Mouse (Mus musculus): ENCODE measurements around the gene Chac2. TPM values are rescaled to one million over a fixed set of nuclear protein-coding genes. Genes with fewer than 3 reads are reported as not detected.
"Not testable (repeated sequence)": the region's sequence is repeated elsewhere in the genome, so short reads cannot be mapped to it uniquely, and the experiment has no call there.

Gene Chac2
- 28.6 and 31.1 TPM in 2 replicates for polyA plus RNA-seq (2015; fragmentation: Nextera tagmentation; extraction: Ambion mirVana)

- H3K4me1 ChIP-seq, result peaks cover 10% of the 10 kb centered on the region
- H3K9me3 ChIP-seq, result no peaks in the 10 kb centered on the region
- H3K36me3 ChIP-seq (replicated peaks), result no peaks in the 10 kb centered on the region
- peak within 1 kb of the TSS; percentile 81 for H3K27ac ChIP-seq
- peak within 1 kb of the TSS; percentile 72 for H3K4me3 ChIP-seq
- peak; percentile 99 for ATAC-seq (replicated peaks)
- H3K27me3 ChIP-seq (replicated peaks), result no peaks in the 10 kb centered on the region
- 1% methylated on average over 22 of the region's 22 CpGs for WGBS
- H3K4me2 ChIP-seq, result peak within 1 kb of the TSS; percentile 72
- H3K9ac ChIP-seq, result peak within 1 kb of the TSS; percentile 78
Observed at GRCm38 (mm10) chr11:30985877-30986624, at the start of gene Chac2. Gene Chac2, minus strand, starts transcription at chr11:30986350.

GRCm38 (mm10) chr11:31034958-31035357 lies 48.8 kb upstream of the Chac2 start:
- H3K27me3 ChIP-seq (replicated peaks), result no peaks in the 10 kb centered on the region
- ATAC-seq (replicated peaks), result no peak
- no peaks in the 10 kb centered on the region for H3K4me1 ChIP-seq
- H3K4me2 ChIP-seq, result no peak overlapping the region
- peaks cover 8% of the 10 kb centered on the region for H3K36me3 ChIP-seq (replicated peaks)
- H3K4me3 ChIP-seq, result no peak overlapping the region
- H3K9me3 ChIP-seq, result 0 out of 2 replicates have a peak, but pooled peaks cover 5% of the 10 kb centered on the region
- no peak overlapping the region for H3K27ac ChIP-seq
- H3K9ac ChIP-seq, result no peak overlapping the region
- WGBS, result 96% methylated on average over 4 of the region's 4 CpGs

- ATAC-seq (replicated peaks); H3K36me3 ChIP-seq (replicated peaks); H3K4me3 ChIP-seq; H3K4me2 ChIP-seq; H3K27me3 ChIP-seq (replicated peaks); H3K9me3 ChIP-seq; H3K9ac ChIP-seq; H3K4me1 ChIP-seq; H3K27ac ChIP-seq: not testable (repeated sequence)
- WGBS, result 66% methylated on average over 15 of the region's 15 CpGs
Observed at GRCm38 (mm10) chr11:31017466-31017865, 31.3 kb upstream of the Chac2 start.

GRCm38 (mm10) chr11:31009668-31010067 lies 23.5 kb upstream of the Chac2 start:
- H3K27me3 ChIP-seq (replicated peaks); H3K9me3 ChIP-seq; H3K9ac ChIP-seq; ATAC-seq (replicated peaks); H3K4me1 ChIP-seq; H3K36me3 ChIP-seq (replicated peaks); H3K4me2 ChIP-seq; H3K27ac ChIP-seq; H3K4me3 ChIP-seq: not testable (repeated sequence)
- 100% methylated on average over 1 of the region's 1 CpGs for WGBS

- no peak for ATAC-seq (replicated peaks)
Observed at GRCm38 (mm10) chr11:31001169-31001908, 15.2 kb upstream of the Chac2 start.

GRCm38 (mm10) chr11:31000028-31000427 lies 13.9 kb upstream of the Chac2 start:
- Histone ChIP-seq H3K9me3 (no peaks in the 10 kb centered on the region), H3K27ac (no peak overlapping the region), H3K4me2 (no peak overlapping the region), H3K36me3 (replicated peaks) (no peaks in the 10 kb centered on the region), H3K4me3 (no peak overlapping the region), H3K9ac (no peak overlapping the region), H3K4me1 (no peaks in the 10 kb centered on the region), H3K27me3 (replicated peaks) (no peaks in the 10 kb centered on the region)
- no peak for ATAC-seq (replicated peaks)
- WGBS, result 96% methylated on average over 2 of the region's 2 CpGs

More at GRCm38 (mm10) chr11:31001169-31001908, 15.2 kb upstream of the Chac2 start:
- no peak overlapping the region for H3K4me2 ChIP-seq
- H3K27me3 ChIP-seq (replicated peaks), result no peaks in the 10 kb centered on the region
- no peaks in the 10 kb centered on the region for H3K9me3 ChIP-seq
- no peaks in the 10 kb centered on the region for H3K36me3 ChIP-seq (replicated peaks)
- no peaks in the 10 kb centered on the region for H3K4me1 ChIP-seq
- H3K27ac ChIP-seq, result no peak overlapping the region
- no peak overlapping the region for H3K9ac ChIP-seq
- WGBS, result 96% methylated on average over 4 of the region's 4 CpGs
- no peak overlapping the region for H3K4me3 ChIP-seq

GRCm38 (mm10) chr11:30998704-30999103 lies 12.6 kb upstream of the Chac2 start:
- Histone ChIP-seq H3K36me3 (replicated peaks) (no peaks in the 10 kb centered on the region), H3K27ac (no peak overlapping the region), H3K4me2 (no peak overlapping the region), H3K4me1 (no peaks in the 10 kb centered on the region), H3K9ac (no peak overlapping the region), H3K4me3 (no peak overlapping the region), H3K9me3 (no peaks in the 10 kb centered on the region), H3K27me3 (replicated peaks) (no peaks in the 10 kb centered on the region)
- 87% methylated on average over 2 of the region's 2 CpGs for WGBS
- ATAC-seq (replicated peaks), result no peak

GRCm38 (mm10) chr11:30998199-30998598 lies 12.0 kb upstream of the Chac2 start:
- Histone ChIP-seq H3K4me1 (no peaks in the 10 kb centered on the region), H3K27me3 (replicated peaks) (no peaks in the 10 kb centered on the region), H3K9ac (no peak overlapping the region), H3K4me3 (no peak overlapping the region), H3K4me2 (no peak overlapping the region), H3K36me3 (replicated peaks) (no peaks in the 10 kb centered on the region), H3K9me3 (no peaks in the 10 kb centered on the region), H3K27ac (no peak overlapping the region)
- WGBS, result 91% methylated on average over 5 of the region's 5 CpGs
- ATAC-seq (replicated peaks), result no peak

- no peak for ATAC-seq (replicated peaks)
- 91% methylated on average over 3 of the region's 3 CpGs for WGBS
- Histone ChIP-seq H3K36me3 (replicated peaks) (no peaks in the 10 kb centered on the region), H3K4me3 (no peak overlapping the region), H3K9me3 (no peaks in the 10 kb centered on the region), H3K9ac (no peak overlapping the region), H3K4me1 (no peaks in the 10 kb centered on the region), H3K27ac (no peak overlapping the region), H3K4me2 (no peak overlapping the region), H3K27me3 (replicated peaks) (no peaks in the 10 kb centered on the region)
Observed at GRCm38 (mm10) chr11:30996670-30997069, 10.5 kb upstream of the Chac2 start.

GRCm38 (mm10) chr11:30986625-30987017 lies 471 bp upstream of the Chac2 start:
- H3K27me3 ChIP-seq (replicated peaks), result no peaks in the 10 kb centered on the region
- H3K27ac ChIP-seq, result peak overlapping the region; percentile 81
- peak overlapping the region; percentile 72 for H3K4me2 ChIP-seq
- peaks cover 10% of the 10 kb centered on the region for H3K4me1 ChIP-seq
- WGBS, result 5% methylated on average over 2 of the region's 2 CpGs
- H3K36me3 ChIP-seq (replicated peaks), result no peaks in the 10 kb centered on the region
- peak overlapping the region; percentile 72 for H3K4me3 ChIP-seq
- H3K9me3 ChIP-seq, result no peaks in the 10 kb centered on the region
- peak; percentile 85 for ATAC-seq (replicated peaks)
- peak overlapping the region; percentile 78 for H3K9ac ChIP-seq

GRCm38 (mm10) chr11:30985237-30985636 lies 913 bp downstream of the Chac2 start:
- 28% methylated on average over 2 of the region's 2 CpGs for WGBS
- H3K9me3 ChIP-seq, result no peaks in the 10 kb centered on the region
- H3K27me3 ChIP-seq (replicated peaks), result no peaks in the 10 kb centered on the region
- H3K4me2 ChIP-seq, result peak overlapping the region; percentile 72
- no peak overlapping the region for H3K27ac ChIP-seq
- peak overlapping the region; percentile 72 for H3K4me3 ChIP-seq
- no peak overlapping the region for H3K9ac ChIP-seq
- no peak for ATAC-seq (replicated peaks)
- H3K4me1 ChIP-seq, result peaks cover 10% of the 10 kb centered on the region
- no peaks in the 10 kb centered on the region for H3K36me3 ChIP-seq (replicated peaks)

GRCm38 (mm10) chr11:30954279-30954725 lies 31.8 kb downstream of the Chac2 start, which contains the start of gene Erlec1:
Gene Erlec1, minus strand, starts transcription at chr11:30954335.
- ATAC-seq (replicated peaks), result peak; percentile 100
- Histone ChIP-seq H3K27me3 (replicated peaks) (no peaks in the 10 kb centered on the region), H3K9me3 (peaks cover 4% of the 10 kb centered on the region; the same call in 1 of the 2 replicates), H3K4me2 (peak within 1 kb of the TSS; percentile 84), H3K36me3 (replicated peaks) (peaks cover 5% of the 10 kb centered on the region; the same call in 1 of the 2 replicates), H3K27ac (peak within 1 kb of the TSS; percentile 86), H3K9ac (peak within 1 kb of the TSS; percentile 80), H3K4me3 (peak within 1 kb of the TSS; percentile 78), H3K4me1 (peaks cover 18% of the 10 kb centered on the region)
- WGBS, result under 1% methylated on average over 40 of the region's 40 CpGs

All from midbrain, embryonic 15.5 days (tissue).